Mouse (Mus musculus) liver (tissue): ENCODE data around the gene AC109138.7.
"Not testable (repeated sequence)": the region's sequence is repeated elsewhere in the genome, so short reads cannot be mapped to it uniquely, and the experiment has no call there.

ENCODE experiments used
- DNase-seq: peaks from one replicate; pipeline ENCODE4 v3.0.0-alpha.2; 2020; ENCODE audit warnings: mixed read lengths

Gene AC109138.7

GRCm38 (mm10) chr19:4218784-4219183, 4.6 kb downstream of the AC109138.7 start:
- DNase-seq = no peak

GRCm38 (mm10) chr19:4219943-4220342, 5.8 kb downstream of the AC109138.7 start:
- no peak for DNase-seq

DNA sequence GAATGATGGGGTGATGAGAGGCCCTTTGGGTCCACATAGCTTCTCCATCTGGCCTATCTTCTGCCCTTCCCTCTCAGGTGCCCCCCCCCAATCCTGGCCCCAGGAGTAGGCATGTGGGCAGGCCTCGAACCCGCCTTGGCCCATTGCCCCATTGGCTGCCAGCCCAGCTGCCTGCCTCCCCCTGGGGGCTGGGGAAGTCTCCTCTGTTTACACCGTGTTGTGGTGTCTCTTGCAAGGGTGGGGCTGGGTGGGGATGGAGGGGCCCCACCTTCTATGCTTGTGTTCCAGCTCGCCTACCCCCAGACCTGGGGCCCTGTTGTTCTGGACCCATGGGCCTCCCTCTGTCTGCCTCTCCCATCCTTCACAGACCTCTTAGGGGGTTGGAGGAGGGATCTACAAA, 6.3 kb downstream of the AC109138.7 start:
- no peak for DNase-seq

DNA sequence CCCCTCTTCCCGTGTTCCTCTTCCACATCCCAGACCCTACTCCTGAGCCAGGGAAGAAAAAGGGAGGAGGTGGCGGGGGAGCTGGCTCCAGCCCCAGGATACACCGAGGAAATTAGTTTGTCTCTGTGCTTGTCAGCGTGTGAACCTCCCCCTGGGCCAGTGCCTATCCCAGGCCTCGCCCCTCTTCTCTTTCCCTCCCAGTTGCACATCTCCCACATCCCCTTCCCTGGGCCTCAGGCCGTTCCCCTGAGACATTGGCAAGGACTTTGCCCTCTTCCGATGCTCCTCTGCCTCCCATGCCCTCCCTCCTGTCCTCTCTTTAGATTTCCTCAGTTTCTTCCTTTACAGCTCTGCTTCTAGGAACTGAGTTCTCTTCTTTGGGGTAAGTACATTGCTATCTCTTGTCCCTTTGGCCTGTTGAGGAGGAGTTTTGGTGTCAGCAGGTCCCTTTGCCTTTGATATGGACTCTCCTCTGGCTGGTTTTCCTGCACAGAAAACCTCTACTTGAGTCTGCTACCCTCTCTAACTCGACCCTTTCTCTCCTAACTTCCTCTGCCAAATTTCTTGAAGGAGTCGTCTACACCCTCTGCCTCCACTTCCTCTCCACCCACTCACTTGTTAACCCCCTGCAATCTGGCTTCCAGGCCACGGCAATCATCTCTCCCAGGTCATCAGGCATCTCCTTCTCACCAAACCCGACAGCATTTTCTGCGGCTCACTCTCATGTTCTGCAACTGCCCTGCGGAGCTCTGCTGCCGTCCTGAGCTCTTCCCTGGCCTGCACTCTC, 7.0 kb downstream of the AC109138.7 start:
- DNase-seq = peak; percentile 30

DNA sequence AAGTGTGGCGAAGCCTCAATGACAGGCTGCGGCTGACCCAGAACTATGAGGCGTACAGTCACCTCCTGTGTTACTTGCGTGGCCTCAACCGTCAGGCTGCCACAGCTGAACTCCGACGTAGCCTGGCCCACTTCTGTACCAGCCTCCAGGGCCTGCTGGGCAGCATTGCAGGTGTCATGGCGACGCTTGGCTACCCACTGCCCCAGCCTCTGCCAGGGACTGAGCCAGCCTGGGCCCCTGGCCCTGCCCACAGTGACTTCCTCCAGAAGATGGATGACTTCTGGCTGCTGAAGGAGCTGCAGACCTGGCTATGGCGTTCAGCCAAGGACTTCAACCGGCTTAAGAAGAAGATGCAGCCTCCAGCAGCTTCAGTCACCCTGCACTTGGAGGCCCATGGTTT, 8.0 kb downstream of the AC109138.7 start:
- DNase-seq = no peak

DNA sequence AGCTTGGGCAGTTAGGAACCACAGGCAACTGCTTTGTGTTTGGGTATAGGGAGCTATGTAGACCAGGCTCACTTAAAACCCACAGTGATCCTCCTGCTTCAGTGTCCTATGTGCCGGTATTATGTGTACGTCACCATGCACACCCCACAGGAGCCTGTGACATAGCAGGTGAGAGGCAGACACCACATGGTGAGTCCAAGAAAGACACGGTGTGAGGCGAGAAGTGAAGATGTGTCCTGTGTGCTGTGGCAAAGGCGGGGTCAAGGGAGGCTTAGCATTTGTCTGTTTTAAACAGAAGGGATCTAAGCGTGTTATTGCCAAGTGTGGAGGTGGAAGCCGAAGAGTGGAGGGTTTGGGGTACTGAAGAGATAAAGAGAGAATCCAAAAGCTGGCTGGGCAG, 12.6 kb downstream of the AC109138.7 start:
- no peak for DNase-seq

DNA sequence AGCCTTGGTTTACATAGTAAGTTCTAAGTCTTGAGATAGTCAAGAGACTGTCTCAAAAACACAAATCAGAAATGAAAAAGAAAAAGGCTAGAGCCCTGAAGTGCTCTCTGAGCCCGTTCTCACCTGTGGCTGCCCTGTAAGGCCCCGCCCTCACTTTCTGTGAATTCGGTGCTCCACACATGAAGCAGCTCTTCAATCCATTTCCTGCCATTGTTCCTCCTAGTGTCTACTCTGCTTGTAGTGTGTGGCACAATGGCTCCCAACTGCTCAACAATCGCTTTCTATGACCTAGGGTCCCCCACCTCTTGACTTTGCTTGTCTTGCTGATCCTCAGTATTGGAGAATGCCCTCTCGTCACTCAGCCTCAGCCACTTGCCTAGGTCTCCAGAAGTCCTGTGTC, 13.3 kb downstream of the AC109138.7 start:
- DNase-seq = no peak

DNA sequence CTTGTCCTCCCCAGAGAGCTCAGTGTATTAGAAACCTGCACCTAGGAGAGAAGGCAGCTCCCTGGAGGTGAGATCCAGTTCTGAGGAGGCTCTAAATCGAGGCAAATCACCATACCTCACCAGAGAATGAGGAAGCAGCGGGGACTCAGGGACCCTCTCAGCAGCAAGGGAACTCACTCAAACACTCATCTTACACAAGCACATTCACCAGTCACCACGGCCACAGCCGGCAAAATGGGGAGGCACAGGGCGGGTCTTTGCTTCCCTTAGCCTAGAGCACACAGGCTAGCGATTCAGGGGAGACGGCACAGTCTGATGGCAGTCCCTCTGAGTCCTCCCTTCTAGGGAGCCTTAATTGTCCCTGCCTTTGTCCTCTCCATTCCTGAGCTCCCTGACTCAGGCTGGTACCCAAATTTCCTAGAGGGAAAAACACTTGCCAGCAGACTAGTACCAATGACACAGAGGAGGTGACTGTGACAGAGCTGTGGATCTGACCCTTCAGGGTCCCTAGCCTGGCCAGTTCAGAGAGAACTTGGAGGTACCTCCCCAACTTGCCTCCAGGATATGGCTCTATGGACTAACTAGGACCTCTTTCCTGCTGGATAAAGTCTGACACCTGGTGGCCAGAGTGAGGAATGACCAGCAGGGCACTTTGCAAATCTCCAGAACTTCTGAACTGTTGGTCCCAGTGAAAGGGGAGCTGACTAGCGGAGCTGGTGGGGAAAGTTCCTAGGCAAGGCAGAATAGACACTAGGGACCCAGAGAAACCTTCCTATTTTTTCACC, 13.9 kb downstream of the AC109138.7 start:
- DNase-seq = peak; percentile 67

DNA sequence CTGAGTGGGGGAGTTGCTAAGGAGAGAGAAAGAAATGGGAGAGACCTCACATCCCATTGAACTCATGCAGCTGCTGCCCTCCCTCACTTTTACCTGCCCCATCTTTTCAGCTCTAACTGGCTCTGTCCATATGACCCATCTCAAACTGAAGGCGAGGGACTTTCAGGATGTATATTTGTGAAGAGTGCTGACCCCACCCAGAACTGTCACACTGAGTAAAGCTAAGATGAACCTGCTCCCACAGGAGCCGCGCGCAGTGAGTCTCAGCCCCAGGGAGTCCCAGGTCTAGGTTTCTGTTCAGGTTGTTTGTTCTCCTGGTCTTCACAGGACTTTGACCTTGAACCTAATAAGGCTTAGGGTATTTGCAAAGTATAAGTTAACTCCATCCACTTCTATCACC, 14.7 kb downstream of the AC109138.7 start:
- DNase-seq = no peak

DNA sequence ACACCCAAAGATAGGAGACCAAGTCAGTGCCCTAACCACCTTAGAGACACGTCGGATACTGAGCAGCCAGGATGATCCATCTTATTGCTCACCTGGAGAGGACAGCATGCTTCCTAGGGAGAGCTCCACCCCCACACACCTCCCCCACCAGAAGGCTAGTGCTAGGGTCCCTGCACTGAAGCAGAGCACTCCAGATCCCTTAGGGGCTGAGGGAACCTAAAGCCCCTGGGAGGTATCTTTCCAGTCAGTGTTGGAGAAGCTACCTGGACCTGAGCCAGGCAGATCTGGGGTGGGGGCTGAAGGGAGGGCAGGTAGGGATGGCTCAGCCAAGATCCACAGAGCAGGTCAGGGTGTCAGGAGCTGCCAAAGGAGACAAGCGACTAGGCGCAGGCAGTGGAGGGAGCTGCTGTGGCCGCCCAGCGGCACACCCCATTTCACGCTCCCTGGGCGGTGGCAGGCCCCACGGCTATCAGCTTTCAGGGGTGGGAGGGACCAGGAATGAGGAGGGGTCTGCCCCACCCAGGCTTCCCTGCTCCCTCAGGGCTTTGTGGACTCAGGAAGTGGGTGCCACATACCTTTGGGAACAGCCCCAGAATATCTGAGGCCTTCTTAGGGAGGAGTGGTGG, 15.4 kb downstream of the AC109138.7 start:
- DNase-seq = no peak

- no peak for DNase-seq
Observed at GRCm38 (mm10) chr19:4230415-4230814, 16.3 kb downstream of the AC109138.7 start.

DNA sequence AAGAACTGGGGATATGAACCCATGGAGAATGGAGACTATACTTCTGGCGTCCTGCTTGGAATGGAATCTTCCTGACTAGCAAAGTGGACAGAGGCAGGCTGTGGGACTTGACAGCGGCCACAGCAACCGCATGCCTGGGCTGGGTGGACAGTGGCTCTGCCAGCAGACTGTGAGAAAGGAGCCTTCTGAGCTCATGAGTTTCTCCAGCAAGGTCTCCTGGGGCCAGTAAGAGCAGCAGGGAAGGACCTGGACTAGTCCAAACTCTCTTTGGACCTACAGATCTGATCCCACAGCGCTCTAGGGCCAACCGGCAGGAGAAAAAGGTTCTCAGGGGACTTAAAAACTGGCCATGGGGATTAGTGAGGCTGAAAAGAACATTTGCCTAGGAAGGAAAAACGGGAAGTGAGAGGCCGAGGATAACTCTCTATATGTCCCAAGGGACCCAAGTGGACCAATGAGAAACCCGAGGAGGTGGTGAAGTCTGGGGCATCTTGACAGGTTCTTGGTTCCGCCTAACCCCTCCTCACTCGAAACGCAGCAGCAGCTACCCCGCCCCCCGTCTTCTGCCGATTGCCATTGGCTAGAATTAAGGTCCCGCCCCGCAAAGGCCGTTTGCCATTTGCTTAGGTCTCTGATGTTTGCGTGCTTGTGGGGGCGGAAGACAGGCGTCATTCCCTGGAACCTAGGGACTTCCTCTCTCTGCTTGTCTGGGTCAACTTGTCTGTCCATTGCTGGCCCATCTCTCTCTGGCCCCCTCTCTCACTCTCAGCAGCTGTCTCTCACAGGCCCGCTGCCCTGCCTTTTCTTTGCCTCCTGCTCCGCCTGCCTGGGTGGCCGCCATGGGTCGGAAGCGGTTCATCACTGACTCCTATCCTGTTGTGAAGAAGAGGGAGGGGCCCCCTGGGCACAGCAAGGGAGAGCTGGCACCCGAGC, 17.4 kb downstream of the AC109138.7 start, which contains the start of gene Pold4:
Gene Pold4 (plus strand): TSS at position 647 of the 933 bp plus-strand sequence.
- DNase-seq = peak; percentile 96

- DNase-seq = no peak
Observed at GRCm38 (mm10) chr19:4232186-4232572, 18.0 kb downstream of the AC109138.7 start.

GRCm38 (mm10) chr19:4232651-4233050, 18.5 kb downstream of the AC109138.7 start:
- DNase-seq = no peak

DNA sequence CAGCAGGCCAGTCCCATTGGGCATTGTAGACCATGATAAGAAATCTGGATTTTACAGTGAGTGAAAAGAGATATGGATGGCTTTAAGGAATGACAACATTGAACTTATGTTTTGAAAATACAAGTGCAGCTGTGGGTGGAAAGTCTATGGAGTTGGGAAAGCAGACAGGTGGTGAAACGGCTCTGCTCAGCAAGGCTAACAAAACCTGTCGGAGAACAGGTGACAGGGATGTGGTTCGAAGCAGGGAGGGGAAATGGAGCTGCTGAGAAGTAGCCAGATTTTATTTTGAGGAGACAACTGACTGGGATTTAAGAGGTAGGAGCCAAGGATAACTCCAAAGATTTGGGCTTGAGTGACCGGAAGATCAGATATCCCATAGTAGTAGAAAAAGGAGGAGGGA, 20.4 kb downstream of the AC109138.7 start:
- DNase-seq = no peak

GRCm38 (mm10) chr19:4240247-4240668, 26.1 kb downstream of the AC109138.7 start:
- DNase-seq = no peak

DNA sequence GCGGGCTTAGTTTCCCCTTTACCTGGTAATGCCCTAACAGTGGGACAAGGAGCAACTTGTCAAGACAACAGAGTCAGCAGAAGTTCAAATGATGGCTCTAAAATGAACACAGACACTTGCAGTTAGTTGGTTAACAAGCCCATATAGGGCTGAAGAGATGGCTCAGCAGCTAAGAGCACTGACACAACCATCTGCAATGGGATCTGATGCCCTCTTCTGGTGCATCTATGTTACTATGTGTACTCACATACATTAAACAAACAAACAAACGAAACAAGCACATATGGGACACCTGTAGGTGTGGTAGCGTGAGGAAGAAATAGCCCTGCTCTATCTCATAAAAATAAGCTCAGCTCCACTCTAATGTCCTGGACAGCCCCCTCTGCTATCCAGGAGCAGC, 28.3 kb downstream of the AC109138.7 start:
- DNase-seq = no peak

DNA sequence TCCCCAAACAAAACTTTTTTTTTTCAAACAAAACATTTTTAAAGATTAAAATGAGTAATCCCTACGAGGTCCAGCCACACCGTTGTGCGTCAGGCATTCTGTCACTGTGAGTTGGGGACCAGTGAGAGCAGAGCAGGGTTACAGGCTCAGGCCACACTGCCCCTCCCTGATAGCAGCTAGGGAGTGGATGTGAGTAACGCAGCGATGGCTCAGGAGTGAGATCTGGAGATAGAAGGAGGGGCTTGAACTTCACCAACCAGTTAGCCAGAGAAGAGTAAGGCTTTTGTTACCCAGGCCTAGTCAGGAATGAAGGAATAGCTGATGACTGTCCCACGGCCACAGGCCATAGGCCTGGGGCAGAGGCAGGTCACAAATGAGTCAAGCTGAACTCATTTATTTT, 30.6 kb downstream of the AC109138.7 start:
- DNase-seq = no peak

DNA sequence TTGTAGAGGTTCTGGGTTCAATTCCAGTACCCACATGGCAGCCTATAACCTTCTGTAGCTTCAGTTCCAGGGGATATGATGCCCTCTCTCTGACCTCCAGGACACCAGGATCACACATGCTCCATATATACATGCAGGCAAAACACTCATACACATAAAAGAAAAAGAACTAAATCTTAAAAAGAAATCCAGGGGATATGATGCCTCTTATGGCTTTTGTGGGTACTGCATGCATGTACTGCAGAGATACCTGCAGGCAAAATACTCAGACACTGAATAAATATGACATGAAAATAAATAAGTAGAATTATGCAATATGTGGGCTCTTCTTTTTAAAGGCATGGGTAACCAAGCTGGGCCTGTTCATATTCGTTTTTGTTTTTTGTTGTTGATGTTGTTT, 32.9 kb downstream of the AC109138.7 start:
- DNase-seq = no peak

DNA sequence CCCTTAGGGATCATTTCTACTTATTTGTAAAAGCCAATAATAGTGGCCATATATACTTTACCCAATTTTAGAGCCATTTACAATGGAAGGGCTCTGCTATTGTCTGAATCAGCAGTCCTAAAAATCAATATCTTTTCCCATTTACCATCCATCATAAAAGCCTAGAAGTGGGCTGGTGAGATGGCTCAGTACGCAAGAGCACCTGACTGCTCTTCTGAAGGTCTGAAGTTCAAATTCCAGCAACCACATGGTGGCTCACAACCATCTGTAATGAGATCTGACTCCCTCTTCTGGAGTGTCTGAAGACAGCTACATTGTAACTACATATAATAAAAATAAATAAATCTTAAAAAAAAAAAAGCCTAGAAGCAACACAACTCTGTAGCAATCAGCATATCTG, 34.5 kb downstream of the AC109138.7 start:
- DNase-seq = not testable (repeated sequence)

DNA sequence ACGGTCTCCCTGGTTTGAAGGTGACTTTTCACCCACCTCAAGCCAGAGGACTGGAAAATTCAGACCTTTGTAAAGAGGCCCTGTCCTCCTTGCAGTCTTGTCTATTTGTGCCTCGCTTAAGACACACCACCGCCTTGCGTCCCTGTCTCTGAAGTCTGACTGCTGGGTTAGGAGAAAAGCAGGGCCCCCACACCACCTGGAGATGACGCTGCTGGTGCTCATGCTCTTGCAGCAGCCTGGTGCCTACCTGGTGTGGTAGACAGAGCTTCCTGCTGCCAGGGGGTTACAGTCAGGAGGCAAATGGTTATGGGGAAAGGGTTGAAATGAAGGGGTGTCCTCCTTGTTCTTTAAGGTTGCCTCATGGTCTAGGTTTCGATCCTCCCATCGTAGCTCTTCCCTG, 40.1 kb downstream of the AC109138.7 start:
- no peak for DNase-seq

GRCm38 (mm10) chr19:4255583-4256162, 41.5 kb downstream of the AC109138.7 start:
- DNase-seq = no peak
